Mouse (Mus musculus): ENCODE results near the gene Trim37.
A peak's percentile ranks its signal among the peaks of the same experiment; 100 is the strongest.

Gene Trim37

DNA sequence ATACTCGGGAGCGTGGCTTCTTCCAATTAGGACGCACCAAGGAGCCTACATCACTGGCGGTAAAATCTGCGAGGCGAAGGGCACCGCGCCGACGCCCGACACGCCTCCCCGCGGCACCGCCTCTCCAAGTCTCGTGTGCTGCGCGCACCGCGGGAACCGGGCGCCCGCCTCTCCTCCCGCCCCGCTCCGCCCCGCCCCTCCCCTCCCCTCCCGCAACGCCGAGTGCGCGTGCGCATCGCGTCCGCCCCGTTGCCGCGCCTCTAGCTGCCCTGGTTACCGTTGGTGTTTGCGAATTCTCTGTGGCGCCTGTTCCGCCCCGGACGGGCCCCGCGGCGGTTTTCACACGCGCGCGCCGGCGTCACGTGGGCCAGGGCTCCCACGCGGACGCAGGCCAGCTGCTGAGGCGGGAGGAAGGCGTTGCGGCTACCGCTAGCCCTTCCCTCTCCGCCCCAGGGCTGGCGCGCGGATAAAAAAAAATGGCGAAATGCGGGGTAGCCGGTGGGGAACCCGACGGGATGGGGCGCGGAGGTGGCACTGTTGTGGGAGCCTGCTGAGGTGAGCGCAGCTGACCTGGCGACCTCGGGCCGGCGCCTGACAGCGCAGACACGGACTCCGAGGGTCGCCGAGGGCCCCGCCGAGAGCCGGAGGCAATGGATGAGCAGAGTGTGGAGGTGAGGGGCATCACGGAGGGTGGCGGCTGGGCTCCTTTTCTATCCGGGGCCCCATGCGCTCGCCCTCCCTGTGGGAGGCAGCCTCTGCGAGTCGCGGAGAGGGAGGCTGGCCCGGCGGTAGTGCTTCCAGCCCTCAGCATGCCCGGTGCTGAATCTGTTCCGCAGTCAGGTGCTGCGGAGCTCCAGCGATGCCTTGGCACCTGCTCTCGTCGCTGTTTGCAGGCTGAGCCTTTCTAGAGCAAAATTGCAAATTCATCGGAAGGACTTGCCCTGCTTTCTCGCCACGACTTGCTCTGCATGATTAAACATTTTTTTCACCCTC lies at the start of gene Trim37:
TSS of gene Trim37 (plus strand) at position 254 of the 993 bp plus-strand sequence.
- peak; percentile 82 to 84 for DNase-seq (ENCODE audit: low spot score in 2 of 2)

- no peak for DNase-seq (ENCODE audit: low spot score in 2 of 2)
Observed at GRCm38 (mm10) chr11:87083712-87084111, 43.2 kb upstream of the Trim37 start.

DNA sequence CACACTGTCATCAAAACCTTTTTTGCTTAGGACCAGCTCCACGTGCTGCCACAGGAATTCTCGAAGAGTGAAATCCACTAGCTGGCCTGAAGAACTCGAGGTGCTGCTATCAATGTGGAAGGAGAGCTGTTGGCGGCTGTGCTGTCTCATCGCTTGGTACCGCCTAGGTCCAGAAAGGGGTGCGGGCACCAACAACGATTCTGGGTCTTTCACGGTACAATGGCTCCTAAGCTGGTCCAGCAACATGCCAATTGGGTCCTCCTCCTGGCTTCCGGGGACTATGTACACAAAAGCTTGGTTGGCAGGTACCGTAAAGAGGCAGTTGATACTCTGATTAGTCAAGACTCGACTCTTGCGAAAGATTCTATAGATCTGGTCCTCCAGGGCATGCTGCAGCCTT lies 41.4 kb upstream of the Trim37 start:
- no peak for DNase-seq (ENCODE audit: low spot score in 2 of 2)

GRCm38 (mm10) chr11:87086290-87086984 lies 40.4 kb upstream of the Trim37 start, which contains the start of gene Smg8:
Gene Smg8 (minus strand): TSS chr11:87086774.
- DNase-seq (ENCODE audit: low spot score in 2 of 2): peak; percentile 69 to 74

- DNase-seq (ENCODE audit: low spot score in 2 of 2): no peak
Observed at GRCm38 (mm10) chr11:87087142-87087541, 39.7 kb upstream of the Trim37 start.

- DNase-seq (ENCODE audit: low spot score in 2 of 2): no peak
Observed at GRCm38 (mm10) chr11:87108409-87108754, 18.5 kb upstream of the Trim37 start, which contains the start of gene Prr11. Gene Prr11 (minus strand): TSS chr11:87108708.

GRCm38 (mm10) chr11:87108755-87109518 lies 17.9 kb upstream of the Trim37 start, which contains the start of gene Ska2:
Gene Ska2 (plus strand): TSS chr11:87109234.
- DNase-seq (ENCODE audit: low spot score in 2 of 2): peak; percentile 98 to 99

DNA sequence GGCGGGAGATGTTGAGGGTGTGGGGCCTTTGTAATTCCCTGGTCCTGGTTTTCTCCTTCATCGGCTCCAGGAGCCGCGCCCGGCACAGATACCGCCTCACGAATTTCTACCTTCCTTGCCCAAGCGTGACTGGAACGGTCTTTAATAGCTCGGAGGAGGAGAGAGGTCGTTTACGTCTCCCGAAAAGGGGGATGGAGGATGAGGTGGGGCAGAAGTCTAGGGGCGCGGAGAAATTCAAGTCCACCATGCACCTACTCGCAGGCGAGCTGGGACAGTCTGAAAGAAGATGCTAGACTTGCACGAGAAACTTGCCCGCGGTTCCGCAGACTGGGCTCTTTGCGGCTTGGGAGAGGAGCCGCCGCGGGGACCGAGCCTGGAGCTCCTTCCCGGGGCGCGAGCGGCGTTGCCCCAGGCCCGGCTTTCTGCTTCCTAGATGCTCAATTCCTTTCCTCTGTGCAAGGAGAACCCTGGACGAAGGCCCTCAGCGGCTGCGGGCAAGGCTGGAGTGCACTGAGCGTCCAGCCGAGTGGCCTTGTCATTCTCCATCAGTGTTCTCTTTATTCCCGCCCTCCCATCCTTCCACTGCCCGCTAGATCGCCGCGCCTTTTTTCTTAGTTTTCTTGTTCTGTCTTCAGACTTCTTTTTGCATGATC lies 17.2 kb upstream of the Trim37 start:
- DNase-seq (ENCODE audit: low spot score in 2 of 2): peak in 1 of 2 experiments; percentile 17

DNA sequence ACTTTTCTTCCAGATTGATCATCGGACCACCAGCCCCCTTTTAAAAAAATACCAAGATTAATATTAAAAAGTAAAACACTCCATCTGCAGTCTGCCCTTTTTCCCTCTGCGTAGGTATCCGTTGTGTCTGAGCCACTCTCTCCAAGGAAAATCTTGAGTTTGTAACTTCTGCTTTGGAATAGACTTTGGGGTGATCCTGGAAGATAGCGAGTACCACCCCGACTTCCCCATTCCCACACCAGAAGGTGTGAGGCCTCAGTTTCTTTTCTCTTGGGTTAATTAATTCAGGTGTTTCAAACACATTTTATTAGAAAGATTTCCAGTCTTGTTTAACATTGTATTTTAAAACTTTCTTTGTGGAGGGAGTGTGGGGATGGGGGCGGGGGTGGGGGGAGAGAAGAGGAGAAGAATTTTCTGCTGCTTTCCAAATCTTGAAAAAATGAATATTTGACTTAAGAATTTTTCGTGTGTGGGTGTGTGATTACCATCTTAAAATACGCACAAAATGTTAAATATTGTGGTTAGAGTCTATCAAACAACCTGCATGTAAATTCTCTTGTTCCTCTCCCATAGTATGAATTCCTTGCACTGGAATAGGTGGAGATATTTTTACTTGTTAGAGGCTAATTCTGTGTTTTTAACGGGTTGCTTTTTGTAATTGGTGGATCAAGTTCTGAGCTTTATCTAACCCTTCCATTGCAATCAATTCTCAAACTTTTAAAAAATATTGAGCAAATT lies 16.5 kb upstream of the Trim37 start:
- no peak for DNase-seq (ENCODE audit: low spot score in 2 of 2)

DNA sequence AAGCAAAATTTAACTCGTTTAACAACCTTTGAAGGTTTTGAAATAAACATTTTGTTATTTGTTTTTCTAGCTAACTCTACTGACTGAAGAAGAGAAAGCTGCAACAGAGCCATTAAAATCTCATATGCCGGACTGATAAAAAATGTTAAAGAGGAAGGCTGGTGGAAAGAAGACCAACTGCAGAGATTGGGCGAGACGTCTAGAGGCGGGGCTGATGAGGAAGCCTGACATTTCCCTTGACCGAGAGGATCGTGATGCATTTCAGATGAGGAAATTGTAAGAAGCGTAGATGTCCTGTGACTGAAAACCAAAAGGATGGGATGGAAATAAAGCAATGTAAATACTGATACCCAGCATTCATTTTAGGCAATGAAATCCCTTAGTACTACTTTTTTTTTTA lies 5.0 kb upstream of the Trim37 start:
- no peak for DNase-seq (ENCODE audit: low spot score in 2 of 2)

DNA sequence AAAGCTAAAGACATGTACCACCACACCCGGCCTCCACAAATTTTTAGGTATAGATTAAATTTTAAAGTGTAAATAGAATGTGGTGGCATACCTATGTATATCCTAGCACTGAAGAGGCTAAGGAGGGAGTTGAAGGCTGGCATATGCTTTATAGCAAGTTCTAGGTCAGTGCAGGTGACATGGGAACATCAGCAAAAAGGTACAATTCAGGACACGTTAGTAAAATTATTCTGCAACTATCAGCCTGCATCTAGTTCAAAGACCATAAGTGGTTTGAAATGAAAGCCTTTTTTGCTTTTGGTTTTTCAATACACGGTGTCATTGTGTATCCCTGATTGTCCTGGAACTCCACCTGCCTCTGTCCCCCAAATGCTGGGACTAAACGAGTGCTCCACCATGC lies 1.3 kb upstream of the Trim37 start:
- no peak for DNase-seq (ENCODE audit: low spot score in 2 of 2)

DNA sequence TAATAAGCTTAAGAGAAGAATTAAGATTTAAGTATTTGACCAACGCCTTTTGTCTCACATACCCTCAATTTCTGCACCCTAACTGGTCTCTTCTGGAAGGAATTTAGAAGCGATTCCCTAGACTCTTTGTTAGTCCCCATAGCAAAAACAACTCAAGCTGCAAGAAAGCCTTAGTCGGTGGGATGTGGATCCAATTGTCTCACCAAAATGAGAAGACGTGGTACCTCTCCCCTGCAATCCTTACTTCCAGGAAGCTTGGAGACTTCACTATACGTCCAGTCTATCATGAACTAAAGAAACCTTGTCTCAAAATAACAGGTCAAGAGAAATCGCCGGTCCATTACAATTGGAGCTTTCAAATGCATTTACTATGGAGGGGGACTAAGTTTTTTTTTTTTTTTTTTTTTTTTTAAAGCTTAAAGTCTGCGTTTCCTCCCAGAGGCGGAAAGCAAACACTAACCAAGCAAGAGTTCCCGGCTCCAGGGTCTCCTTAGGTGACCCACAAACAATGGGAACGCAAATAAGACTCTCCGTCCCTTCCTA lies 525 bp upstream of the Trim37 start:
- no peak for DNase-seq (ENCODE audit: low spot score in 2 of 2)

DNA sequence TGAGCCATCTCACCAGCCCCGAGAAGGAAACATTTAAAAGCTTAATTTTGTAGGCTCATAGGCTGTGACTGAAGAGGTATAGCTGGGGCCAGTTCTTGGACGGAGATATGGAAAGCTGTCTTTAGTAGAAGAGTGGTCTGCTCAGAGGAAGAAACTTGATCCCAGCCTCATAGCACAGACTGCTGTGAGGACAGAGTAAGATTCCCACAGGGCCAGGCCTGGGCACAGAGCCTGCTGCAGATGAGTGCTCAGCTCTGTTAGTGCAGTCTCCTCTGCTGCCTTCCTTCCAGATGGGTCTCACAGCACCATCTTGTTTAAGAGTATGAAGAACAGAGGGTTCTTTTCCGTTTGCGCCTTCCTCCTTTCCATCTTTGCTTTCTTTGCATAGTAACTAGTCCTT lies 9.4 kb downstream of the Trim37 start:
- DNase-seq (ENCODE audit: low spot score in 2 of 2): no peak

DNA sequence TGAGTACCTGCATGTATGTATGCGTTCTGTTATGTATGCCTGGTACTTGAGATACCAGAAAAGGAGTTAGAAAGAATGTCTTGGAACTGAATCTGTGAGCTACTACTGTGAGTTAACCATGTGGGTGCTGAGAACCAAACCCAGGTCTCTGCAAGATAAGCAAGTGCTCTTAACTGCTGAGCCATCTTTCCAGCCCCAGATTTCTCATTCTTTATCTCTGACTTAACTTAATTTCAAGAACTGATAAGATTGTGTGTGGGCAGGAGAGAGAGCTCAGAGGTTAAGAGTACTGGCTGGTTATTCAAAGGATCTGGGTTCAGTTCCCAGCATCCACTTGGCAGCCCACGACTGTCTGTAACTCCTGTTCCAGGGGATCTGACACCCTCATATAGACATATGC lies 31.1 kb downstream of the Trim37 start:
- no peak for DNase-seq (ENCODE audit: low spot score in 2 of 2)

- DNase-seq (ENCODE audit: low spot score in 2 of 2): no peak
Observed at GRCm38 (mm10) chr11:87162687-87163086, 35.8 kb downstream of the Trim37 start.

DNA sequence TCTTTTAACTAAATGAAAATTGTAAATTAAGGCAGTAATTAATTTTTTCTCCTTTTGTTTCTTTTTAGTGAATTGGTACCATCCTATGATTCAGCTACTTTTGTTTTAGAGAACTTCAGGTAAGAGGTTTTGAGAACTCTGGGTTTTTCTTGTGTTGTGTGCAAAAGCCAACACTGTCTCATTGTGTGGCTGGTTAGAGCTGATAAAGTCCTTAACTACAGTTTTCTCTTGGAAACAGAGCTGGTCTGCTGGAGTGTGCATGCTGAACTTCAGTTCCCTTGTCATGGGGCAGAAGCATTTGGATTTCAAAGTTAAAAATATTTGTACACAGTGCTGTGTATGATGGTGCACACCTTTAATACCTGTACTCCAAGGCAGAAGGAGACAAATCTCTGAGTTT lies 36.9 kb downstream of the Trim37 start:
- DNase-seq (ENCODE audit: low spot score in 2 of 2): no peak

- DNase-seq (ENCODE audit: low spot score in 2 of 2): no peak
Observed at GRCm38 (mm10) chr11:87173625-87174024, 46.7 kb downstream of the Trim37 start.

DNA sequence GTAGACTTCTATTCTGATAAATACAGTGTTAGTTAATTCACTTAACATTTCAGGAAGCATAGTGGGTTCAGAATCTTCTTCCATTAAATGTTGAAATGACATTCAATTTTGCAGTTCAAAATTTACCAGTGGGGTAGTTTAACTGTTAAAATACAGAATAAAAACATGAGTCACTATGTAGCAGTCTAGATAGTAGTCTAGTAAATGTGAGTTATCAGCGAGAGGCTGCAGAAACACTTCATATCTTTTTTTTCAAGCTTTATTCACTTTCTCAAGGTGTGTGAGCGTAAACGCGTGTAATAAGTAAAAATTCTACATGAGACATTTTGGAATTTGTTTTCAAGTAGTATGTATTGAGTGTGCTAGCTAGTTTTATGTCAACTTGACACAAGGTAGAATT lies 48.2 kb downstream of the Trim37 start:
- no peak for DNase-seq (ENCODE audit: low spot score in 2 of 2)

DNA sequence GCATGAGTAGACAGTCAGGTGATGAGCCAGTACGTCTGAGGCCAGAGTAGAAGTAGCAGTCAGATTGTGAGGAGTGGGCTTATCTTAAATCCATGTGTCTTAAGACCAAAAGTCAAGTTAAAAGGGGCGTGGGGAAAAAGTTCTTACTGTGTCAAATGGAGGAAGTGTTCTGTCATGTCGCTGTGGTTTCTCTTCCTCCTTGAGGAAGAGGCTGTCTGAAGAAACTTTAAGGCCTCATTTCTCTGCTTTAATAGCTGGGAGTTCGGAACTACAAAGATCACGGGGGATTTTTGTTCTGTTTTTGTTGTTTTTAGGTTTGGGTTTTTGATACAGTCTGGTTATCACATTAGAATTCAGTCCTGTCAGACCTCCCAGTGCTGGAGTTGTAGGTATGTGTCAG lies 85.4 kb downstream of the Trim37 start:
- no peak for DNase-seq (ENCODE audit: low spot score in 2 of 2)

- DNase-seq (ENCODE audit: low spot score in 2 of 2): no peak
Observed at GRCm38 (mm10) chr11:87222686-87223085, 95.8 kb downstream of the Trim37 start.

Measured in frontal cortex, postnatal 14 days (tissue).